Mouse (Mus musculus): Measurements from ENCODE around the gene Anp32e.
A peak's percentile ranks its signal among the peaks of the same experiment; 100 is the strongest.
"Not testable (repeated sequence)": the region's sequence is repeated elsewhere in the genome, so short reads cannot be mapped to it uniquely, and the experiment has no call there.

Gene Anp32e

DNA sequence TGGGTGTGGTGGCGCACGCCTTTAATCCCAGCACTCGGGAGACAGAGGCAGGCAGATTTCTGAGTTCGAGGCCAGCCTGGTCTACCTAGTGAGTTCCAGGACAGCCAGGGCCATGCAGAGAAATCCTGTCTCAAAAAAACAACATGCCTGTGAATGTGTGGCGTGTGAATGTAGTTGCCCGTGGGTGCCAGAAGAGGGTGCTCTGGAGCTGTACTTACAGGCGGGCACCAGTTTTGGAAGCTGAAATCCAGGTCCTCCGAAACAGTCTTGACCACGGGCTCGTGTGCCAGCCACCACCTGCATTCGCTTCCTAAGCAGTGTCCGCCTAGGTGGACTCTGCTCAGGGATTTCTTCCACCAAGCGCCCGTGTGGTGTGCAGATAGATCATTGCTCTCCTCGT, 9.8 kb downstream of the Anp32e start:
- no peak for DNase-seq (ENCODE audit: low spot score in 2 of 2)

DNA sequence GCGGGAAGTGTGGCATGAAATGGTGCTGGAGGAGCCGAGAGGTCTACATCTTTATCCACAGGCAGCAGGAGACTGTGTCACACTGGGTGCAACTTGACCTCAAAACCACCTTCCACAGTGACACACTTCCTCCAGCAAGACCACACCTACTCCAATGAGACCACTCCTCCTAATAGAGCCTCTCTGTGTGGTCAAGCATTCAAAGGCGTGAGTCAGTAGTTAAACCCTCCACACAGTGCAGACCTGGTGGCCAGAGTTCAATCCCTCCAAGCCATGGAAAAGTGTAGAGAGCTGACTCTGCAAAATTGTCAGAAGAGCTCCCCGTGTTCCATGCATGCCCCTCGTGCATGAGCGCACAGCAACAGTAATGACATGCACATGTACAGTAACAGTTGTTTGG, 13.7 kb downstream of the Anp32e start:
- DNase-seq (ENCODE audit: low spot score in 2 of 2): no peak

DNA sequence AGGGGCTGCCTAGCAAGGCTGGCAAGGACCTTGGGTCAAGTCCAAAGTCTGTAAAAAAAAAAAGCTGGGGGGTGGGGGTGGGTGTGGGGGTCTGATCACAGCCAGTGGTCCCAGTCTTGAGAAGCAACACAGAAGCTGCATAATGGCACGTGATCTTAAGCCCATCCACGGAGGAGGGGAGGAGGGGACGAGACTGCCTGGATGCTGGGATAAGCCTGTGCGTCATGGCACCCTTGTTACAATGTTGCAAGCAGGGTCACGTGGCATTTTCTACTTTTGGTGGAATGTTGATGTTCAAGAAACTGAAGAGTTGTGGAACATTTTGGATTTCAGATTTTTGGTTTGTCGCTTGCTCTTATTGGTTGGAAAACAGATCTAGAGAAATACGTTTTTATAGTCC, 14.2 kb downstream of the Anp32e start:
- no peak for DNase-seq (ENCODE audit: low spot score in 2 of 2)

DNA sequence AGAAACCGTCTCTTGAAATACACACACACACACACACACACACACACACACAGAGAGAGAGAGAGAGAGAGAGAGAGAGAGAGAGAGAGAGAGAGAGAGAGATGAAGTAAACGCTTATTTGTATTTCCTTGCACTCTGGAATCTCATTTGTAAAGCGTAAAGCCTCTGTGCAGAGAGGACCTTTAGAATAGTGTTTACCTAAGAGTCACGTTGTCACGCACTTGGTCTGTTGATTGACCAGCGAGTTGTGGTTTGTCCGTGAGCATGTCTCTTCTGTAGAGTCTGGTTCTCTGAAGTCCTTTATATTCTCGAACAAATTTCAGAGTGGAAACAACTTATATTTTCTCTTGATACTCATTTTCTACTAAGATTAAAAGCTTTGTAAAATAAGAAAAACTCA, 15.7 kb downstream of the Anp32e start:
- DNase-seq (ENCODE audit: low spot score in 2 of 2): no peak

DNA sequence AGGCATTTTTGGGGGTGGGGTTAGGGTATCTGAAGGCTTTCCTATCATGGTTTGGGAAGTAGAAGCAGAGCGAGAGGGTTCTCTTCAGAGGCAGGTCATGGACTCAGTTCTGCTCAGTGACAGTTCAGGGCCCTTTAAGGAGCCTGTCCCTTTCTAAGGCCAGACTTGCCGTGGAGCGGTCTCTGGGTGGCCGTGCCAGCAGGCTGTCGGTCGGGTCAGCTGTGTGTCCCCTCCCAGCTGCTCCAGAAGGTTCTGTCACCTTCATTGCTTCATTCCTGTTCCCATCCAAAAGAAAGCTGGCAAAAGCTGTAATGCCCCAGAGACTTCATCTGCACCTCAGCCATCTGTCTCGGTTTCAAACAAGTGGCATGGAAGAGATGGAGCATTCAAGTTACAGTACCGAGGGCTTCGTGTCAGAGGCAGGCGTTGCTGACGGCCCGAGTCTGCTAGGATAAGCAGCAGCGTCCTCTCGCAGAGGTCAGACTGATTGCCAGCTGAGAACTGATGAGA, 16.7 kb downstream of the Anp32e start:
- DNase-seq (ENCODE audit: low spot score in 2 of 2): no peak

DNA sequence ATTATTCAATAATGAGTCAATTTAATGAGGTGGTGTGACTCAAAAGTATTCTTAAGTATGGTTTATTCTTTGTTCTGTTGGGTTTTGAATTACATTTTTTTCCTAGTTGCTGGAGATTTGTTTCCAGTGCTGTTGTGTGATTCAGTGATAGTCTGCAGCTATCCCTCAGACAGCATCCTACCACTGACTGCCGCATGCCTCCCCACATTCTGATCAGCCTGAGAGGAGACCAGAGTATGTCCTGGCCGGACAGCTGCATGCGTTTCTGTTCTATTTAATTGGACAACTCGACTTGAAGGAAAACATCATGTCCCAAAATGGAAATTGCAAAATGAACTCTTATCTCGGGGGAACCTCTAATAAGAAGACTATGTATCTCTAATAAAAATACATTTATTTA, 19.3 kb downstream of the Anp32e start:
- DNase-seq (ENCODE audit: low spot score in 2 of 2): no peak

DNA sequence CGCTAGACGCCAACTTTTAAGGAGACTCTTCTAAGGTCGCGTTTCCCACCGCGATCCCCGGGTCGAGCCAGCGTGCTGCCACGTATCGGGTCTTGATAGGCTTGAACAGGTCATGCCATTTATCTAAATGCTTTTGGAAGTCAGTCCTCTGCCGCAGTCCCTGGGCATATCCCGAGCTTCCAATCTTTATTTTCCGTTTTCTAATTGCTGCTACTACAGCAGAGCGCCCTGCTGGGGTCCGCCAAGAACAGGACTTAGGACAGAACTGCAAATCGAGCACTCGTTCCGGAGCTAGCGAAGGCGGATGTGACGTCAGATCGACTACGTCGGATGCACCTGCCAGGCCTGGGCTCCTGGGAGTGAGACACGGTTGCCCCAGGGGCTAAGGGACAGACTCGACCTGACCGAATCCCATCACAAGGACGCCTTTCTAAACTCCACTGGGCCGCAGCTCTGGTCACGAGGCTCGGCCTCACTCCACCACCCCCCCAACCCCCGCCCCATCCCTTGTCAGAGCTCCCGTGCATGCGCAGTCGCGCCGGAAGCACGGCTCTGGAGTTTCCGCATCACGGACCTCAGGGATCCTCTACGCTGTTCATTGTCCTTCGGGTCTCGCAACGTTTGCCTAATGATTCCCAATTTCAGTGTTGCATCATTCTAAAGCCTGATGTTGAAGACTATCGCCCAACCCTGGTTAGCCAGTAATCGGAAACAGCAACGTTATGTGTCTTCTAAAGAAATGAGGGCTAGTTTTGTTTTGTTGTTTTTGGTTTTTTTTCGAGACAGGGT, 21.9 kb downstream of the Anp32e start:
- DNase-seq (ENCODE audit: low spot score in 2 of 2): peak; percentile 79 to 89

DNA sequence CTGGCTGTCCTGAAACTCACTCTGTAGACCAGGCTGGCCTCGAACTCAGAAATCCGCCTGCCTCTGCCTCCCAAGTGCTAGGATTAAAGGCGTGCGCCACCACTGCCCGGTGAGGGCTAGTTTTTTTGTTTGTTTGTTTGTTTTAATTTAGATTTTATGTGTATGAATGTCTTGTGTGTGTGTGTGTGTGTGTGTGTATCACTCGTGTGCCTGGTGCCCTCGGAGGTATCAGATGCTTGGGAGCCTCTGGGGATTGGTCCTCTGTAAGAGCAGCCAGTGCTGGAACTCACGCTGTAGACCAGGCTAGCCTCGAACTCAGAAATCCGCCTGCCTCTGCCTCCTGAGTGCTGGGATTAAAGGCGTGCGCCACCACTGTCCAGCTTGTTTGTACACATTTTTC, 22.5 kb downstream of the Anp32e start:
- DNase-seq (ENCODE audit: low spot score in 2 of 2): not testable (repeated sequence)

DNA sequence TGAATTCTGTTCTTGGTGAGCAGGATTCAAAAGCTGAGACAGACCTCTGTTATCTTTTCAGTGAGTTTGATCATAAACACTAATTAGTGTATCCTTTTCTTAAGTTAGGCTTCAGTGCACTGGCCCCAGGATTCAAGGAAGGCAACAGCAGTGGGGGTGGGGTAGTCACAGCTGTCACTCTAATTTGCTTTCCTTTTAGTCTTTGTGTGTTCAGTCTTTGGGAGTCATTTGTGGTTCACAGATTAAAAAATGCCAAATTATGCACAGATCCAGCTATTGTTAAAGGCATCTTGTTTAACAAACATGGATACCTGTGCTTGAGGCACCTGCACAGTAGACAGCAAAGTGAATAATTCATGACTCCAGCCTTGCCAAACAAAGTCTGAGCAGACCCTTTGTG, 24.0 kb downstream of the Anp32e start:
- no peak for DNase-seq (ENCODE audit: low spot score in 2 of 2)

DNA sequence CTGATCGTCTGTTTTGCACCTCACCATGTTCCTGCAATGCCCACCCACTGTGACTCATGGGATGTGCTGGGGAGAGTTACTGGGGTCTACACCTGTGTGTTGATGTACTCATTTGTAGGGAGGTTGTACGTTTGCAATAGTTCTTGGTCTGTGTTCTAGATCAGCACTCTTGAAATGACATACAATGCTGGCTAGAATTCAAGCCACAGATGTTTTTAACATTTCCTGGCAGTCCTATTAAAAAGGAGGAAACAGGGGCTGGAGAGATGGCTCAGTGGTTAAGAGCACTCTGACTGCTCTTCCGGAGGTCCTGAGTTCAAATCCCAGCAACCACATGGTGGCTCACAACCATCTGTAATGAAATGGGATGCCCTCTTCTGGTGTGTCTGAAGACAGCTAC, 24.5 kb downstream of the Anp32e start:
- no peak for DNase-seq (ENCODE audit: low spot score in 2 of 2)

DNA sequence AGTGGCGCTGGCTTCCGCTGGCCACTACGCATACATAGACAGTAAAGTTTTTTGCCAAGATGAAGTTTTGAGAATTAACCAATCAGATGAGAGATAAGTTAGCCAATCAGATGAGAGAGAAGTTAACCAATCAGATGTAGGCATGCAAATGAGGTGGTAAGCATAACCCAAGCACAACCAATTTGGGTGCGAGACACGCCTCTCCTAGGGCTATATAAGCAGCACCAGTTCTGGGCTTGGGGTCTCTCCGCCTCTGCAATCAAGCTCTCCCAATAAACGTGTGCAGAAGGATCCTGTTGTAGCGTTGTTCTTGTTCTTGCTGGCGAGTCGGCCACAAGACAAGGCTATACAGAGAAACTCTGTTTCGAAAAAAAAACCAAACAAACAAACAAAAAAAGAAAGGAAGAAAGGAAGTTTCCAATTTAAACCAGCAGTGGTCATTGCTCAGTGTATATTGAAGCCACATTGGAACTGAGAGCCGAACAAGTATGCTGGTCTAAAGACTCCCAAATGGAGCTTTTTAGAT, 25.7 kb downstream of the Anp32e start:
- not testable (repeated sequence) for DNase-seq (ENCODE audit: low spot score in 2 of 2)

DNA sequence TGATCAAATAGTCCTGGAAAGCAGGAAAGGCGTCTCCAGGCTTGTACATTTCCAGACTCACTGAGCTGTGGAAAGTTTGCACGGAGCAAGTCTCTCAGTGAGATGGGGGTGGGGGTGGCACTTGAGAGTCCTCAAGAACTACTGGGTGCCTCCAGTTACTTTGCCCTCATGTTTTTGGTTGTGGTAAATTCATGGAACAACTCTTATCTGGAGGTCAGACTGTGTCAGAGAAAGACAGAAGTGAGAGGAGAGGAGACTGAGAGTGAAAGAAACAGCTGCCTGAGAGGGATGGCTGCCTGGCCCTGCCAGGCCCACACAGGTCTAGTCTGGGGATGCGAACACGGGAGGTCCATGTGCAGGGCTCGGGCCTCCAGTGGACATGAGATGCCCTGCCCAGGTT, 26.3 kb downstream of the Anp32e start:
- DNase-seq (ENCODE audit: low spot score in 2 of 2): no peak

DNA sequence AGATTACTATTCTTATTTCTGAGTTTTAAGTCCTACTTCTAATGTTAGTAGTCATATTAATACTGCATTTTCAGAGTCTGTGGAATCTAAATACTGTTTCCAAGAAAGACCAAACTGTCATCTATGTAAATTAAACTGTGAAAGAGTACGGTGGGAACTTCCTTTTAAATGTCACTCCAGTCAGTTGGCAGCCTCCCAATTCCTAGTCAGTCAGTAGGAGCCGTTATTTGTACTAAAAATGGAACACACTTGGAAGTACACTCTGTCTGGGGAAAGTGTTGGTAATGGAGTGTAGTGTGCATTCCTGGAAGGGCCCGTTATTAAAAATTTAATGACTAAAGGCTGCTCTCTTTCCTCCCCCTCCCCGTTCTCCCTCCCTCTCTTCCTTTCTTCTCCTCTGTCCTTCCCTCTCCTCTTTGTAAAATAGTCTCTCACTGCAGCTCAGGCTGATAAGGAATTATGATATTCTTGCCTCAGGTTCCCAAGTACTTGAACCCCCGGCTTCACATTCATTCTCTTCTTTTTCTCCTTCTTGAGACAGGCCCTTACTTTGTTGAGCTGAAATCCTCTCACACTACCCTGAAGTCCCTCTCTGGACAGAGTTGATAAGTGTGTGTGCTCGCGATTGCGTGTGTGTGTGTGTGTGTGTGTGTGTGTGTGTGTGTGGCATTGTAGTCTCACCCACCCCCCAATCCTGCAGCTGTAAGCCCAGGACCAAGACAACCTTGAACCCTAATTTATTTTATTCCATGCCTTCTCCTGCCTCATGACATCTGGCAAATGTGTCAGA, 28.5 kb downstream of the Anp32e start:
- no peak for DNase-seq (ENCODE audit: low spot score in 2 of 2)

DNA sequence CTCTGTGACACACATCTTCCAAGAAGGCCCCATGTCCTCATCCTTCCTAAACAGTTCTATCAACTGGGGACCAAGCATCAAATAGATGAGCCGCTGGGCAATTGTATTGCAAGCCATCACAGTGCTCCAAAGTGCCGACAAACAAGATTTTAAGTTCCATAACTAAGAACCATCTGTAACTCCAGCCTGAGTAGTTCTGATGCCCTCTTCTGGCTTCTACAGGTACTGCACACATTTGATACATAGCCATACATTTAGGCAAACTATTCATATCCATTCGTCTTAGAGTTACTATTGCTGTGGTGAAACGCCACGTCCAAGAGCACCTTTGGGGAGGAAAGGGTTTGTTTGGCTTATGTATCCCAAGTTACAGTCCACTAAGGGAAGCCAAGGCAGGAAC, 30.0 kb downstream of the Anp32e start:
- DNase-seq (ENCODE audit: low spot score in 2 of 2): no peak

DNA sequence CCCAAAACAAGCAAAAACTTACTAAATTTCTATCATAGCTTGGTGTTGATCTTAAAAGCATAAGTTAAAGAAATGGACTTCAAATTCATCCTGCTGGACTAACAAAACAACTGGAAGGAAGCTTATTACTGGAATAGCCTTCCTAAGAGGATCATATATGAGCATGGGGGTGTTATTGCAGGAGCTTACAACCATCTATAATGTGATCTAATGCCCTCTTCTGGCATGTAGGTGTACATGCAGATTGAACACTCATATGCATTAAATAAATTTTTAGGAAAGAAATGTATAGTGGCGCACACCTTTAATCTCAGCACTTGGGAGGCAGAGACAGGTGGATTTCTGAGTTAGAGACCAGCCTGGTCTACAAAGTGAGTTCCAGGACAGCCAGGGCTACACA, 30.8 kb downstream of the Anp32e start:
- DNase-seq (ENCODE audit: low spot score in 2 of 2): no peak

DNA sequence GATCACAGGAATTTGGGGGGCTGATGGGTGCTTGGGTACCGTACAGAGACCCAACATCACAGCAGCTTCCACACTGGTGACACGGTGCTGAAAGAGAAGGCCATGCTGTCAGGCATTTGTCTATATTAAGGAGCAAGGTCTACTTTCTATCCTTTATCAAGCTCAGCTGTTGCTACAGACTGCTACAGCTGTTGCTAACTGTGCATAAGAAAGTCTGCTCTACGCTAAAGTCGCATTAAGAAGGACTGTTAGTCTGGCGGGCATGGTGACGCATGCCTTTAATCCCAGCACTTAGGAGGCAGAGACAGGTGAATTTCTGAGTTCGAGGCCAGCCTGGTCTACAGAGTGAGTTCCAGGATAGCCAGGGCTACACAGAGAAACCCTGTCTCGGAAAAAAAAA, 33.1 kb downstream of the Anp32e start:
- not testable (repeated sequence) for DNase-seq (ENCODE audit: low spot score in 2 of 2)

DNA sequence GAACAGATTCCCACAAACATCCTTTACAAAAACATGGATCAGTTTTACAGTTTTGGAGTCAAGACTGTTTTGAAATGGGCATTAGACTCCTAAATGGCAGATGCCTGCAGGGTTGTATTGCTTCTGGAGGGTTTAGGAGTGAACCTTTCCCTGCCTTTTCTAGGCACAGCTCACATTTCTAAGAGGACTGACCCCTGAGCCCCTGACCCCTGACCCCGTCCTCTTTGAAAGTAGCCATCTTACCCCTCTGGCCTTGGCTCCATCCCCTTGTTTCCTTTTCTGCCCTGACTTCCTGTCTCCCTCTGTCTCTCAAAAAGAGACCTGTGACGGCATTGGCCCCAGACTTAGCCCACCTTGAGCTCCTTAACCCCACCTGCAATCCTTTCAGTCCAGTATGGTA, 34.2 kb downstream of the Anp32e start:
- no peak for DNase-seq (ENCODE audit: low spot score in 2 of 2)

DNA sequence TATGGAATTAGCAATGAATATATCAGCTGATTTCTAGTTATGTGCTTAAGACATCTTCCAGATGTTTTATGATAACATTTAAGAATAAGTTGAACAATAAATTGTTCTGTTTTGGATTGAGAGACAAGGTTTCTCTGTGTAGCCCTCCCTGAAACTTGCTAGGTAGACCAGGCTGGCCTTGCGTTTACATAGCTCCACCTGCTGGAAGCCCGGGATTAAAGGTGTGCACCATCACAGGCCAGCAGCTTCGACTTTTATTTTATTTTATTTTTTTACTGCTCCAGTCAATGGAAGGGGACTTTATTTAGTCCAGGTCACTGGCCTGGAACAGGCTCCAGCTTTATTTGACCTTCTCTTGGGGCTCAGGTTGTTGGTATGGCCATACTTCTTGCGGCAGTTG, 34.6 kb downstream of the Anp32e start:
- DNase-seq (ENCODE audit: low spot score in 2 of 2): no peak

DNA sequence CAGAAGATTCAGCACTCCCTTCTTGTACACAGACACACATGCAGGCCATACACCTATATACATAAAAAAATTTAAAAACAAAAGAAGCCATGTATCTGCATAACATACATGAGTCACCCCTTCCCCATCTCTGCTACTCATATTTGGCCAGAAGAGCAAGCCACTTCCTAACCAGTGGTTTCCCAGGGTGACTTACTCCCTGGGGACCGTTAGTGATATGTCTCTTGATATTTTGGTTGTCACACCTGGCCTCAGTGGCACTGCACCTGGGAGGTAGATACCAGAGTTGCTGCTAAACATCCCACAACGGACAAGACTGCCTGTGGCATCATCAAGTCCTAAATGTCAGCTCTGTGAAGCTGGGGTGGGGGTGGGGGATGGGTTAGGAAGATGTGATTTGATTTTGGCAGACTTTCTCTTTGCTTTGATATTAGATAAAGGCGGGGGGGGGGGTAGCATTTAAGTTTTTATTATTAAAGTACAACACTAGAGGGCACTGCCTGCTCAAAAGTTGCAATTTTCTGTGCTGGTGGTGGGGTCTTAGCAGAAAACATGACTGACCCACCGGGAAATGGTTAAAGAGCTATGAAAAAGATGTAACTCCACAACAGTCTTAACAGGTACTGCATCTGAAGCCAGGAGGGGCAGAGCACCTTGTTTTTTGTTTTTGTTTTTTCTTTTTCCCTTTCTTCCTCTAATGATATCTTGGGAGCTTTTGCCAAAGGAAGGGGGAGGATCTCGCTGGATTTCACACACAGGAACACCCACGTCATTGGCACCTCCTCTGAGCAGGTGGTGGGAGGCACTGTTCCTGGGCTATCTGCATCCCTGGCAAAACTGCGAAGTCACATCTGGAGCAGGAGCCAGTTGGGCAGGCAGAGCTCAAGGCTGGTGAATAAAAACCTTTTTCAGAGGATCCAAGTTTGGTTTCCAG, 36.7 kb downstream of the Anp32e start:
- DNase-seq (ENCODE audit: low spot score in 2 of 2): no peak

DNA sequence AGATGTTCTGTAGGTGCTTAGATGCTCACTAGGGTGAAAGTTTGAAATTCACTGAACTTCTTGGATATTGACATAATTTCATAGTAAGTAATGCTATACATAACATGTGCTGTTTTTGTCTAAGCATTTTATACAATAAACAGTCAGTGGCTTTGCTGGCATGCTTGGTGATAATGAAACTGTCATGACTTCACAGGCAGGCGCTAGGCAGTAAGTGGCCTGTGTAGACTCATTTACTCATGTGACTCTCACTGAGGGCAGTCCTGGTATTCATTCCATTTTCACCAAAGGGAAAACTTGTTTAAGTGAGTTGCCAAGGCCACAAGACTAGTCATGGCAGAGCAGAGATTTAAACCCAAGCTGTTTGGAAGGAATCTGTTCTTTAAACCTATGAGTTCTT, 40.2 kb downstream of the Anp32e start:
- no peak for DNase-seq (ENCODE audit: low spot score in 2 of 2)

DNA sequence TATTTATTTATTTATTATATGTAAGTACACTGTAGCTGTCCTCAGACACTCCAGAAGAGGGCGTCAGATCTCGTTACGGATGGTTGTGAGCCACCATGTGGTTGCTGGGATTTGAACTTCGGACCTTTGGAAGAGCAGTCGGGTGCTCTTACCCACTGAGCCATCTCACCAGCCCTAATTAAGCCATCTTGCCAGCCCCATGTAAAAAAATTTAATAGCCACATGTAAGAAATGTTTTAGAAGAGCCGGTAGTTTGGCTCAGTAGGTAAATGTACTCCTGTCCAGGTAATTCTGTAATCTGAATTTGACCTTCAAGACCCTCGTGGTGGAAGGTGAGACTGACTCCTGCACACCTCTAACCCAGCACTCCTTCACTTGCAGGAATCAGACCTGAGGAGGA, 41.6 kb downstream of the Anp32e start:
- DNase-seq (ENCODE audit: low spot score in 2 of 2): not testable (repeated sequence)

All from frontal cortex, postnatal 10 days (tissue).